Mouse (Mus musculus): Measurements from ENCODE around the gene Prdm2. TPM values are rescaled to one million over a fixed set of nuclear protein-coding genes. Genes with fewer than 3 reads are reported as not detected.

Prdm2 gene
- total and polyA plus RNA-seq, 3 experiments = 4.3 to 13.5 TPM; not detected in 1

- Histone ChIP-seq H3K36me3 (ENCODE audit: control insufficient read depth in 1 of 2, insufficient read depth in 2 of 2, low read length in 2 of 2) (peaks cover 3 to 6% of the 10 kb centered on the region in 2 experiments), H3K9me3 (replicated peaks; ENCODE audit: insufficient read depth, low read length) (no peaks in the 10 kb centered on the region), H3K4me3 (ENCODE audit: control insufficient read depth in 1 of 2, insufficient read depth in 1 of 2, low read depth in 2 of 2, low read length in 2 of 2) (no peak overlapping the region), H3K27ac (ENCODE audit: control insufficient read depth, low read depth, low read length) (no peak overlapping the region), H3K79me2 (ENCODE audit: control insufficient read depth, insufficient read depth, low read length, poor library complexity) (peaks cover 49% of the 10 kb centered on the region), H3K9ac (ENCODE audit: control insufficient read depth, low read depth, low read length, poor library complexity, severe bottlenecking) (no peak overlapping the region), H3K4me1 (ENCODE audit: control insufficient read depth in 1 of 2, insufficient read depth in 2 of 2, low read length in 2 of 2) (peaks cover 2 to 6% of the 10 kb centered on the region in 2 experiments), H3K27me3 (ENCODE audit: control insufficient read depth in 1 of 2, insufficient read depth in 2 of 2, low read length in 2 of 2) (no peaks in the 10 kb centered on the region)
- TF ChIP-seq CHD2 (IDR thresholded peaks at IDR 0.05; ENCODE audit: low read length) (no peak), CHD1 (IDR thresholded peaks at IDR 0.05; ENCODE audit: low read depth, low read length) (no peak), MXI1 (IDR thresholded peaks at IDR 0.05; ENCODE audit: low read depth, low read length) (no peak), POLR2A (IDR thresholded peaks at IDR 0.05; ENCODE audit: control insufficient read depth in 1 of 2, insufficient read depth in 1 of 2, low read depth in 1 of 2, low read length in 2 of 2, poor library complexity in 1 of 2) (no peak), ZC3H11A (IDR thresholded peaks at IDR 0.05; ENCODE audit: low read depth, low read length) (no peak), BHLHE40 (IDR thresholded peaks at IDR 0.05; ENCODE audit: borderline replicate concordance, low read depth, low read length) (no peak), USF2 (IDR thresholded peaks at IDR 0.05; ENCODE audit: borderline replicate concordance in 1 of 2, insufficient read depth in 1 of 2, low read depth in 1 of 2, low read length in 2 of 2) (no peak), SIN3A (IDR thresholded peaks at IDR 0.05; ENCODE audit: low read length) (no peak), GATA1 (IDR thresholded peaks at IDR 0.05; ENCODE audit: low read depth, low read length) (no peak), POLR2AphosphoS5 (IDR thresholded peaks at IDR 0.05; ENCODE audit: borderline replicate concordance, low read depth, low read length) (no peak), RCOR1 (IDR thresholded peaks at IDR 0.05; ENCODE audit: low read depth, low read length) (no peak), KAT2A (conservative IDR thresholded peaks at IDR 0.05; ENCODE audit: low read depth, low read length) (no peak), MAFK (IDR thresholded peaks at IDR 0.05; ENCODE audit: borderline replicate concordance, low read depth, low read length) (no peak), ZNF384 (IDR thresholded peaks at IDR 0.05; ENCODE audit: low read depth, low read length) (no peak), MAZ (IDR thresholded peaks at IDR 0.05; ENCODE audit: low read depth, low read length) (no peak), CTCF (IDR thresholded peaks at IDR 0.05 in 2 of 3, conservative IDR thresholded peaks at IDR 0.05 in 1 of 3; ENCODE audit: control insufficient read depth in 1 of 3, insufficient read depth in 1 of 3, low read depth in 2 of 3, low read length in 3 of 3, poor library complexity in 1 of 3, severe bottlenecking in 1 of 3) (no peak), HCFC1 (IDR thresholded peaks at IDR 0.05; ENCODE audit: low read depth, low read length) (no peak), USF1 (IDR thresholded peaks at IDR 0.05; ENCODE audit: low read depth, low read length) (no peak), ELF1 (IDR thresholded peaks at IDR 0.05; ENCODE audit: low read depth, low read length) (no peak), MYC (IDR thresholded peaks at IDR 0.05; ENCODE audit: low read depth, low read length) (no peak)
- no peak for DNase-seq (ENCODE audit: low read depth, low spot score)
Observed at GRCm38 (mm10) chr4:143155036-143155435, 57.8 kb downstream of the Prdm2 start.

- no peak overlapping the region for H3K9ac ChIP-seq (ENCODE audit: control insufficient read depth, low read depth, low read length, poor library complexity, severe bottlenecking)
- H3K79me2 ChIP-seq (ENCODE audit: control insufficient read depth, insufficient read depth, low read length, poor library complexity) = peaks cover 50% of the 10 kb centered on the region
- H3K27ac ChIP-seq (ENCODE audit: control insufficient read depth, low read depth, low read length) = no peak overlapping the region
- H3K4me1 ChIP-seq (ENCODE audit: control insufficient read depth in 1 of 2, insufficient read depth in 2 of 2, low read length in 2 of 2) = peaks cover 0 to 4% of the 10 kb centered on the region in 2 experiments; a peak in 3 of 4 replicates
- H3K9me3 ChIP-seq (replicated peaks; ENCODE audit: insufficient read depth, low read length) = no peaks in the 10 kb centered on the region
- DNase-seq (ENCODE audit: low read depth, low spot score) = no peak
- H3K27me3 ChIP-seq (ENCODE audit: control insufficient read depth in 1 of 2, insufficient read depth in 2 of 2, low read length in 2 of 2) = no peaks in the 10 kb centered on the region
- H3K4me3 ChIP-seq (ENCODE audit: control insufficient read depth in 1 of 2, insufficient read depth in 1 of 2, low read depth in 2 of 2, low read length in 2 of 2) = no peak overlapping the region
- peaks cover 3 to 5% of the 10 kb centered on the region in 2 experiments for H3K36me3 ChIP-seq (ENCODE audit: control insufficient read depth in 1 of 2, insufficient read depth in 2 of 2, low read length in 2 of 2)
- no peak for TF ChIP-seq TBP (IDR thresholded peaks at IDR 0.05; ENCODE audit: low read depth, low read length)
- no peak for TF ChIP-seq HCFC1 (IDR thresholded peaks at IDR 0.05; ENCODE audit: low read depth, low read length)
- TF ChIP-seq E2F4 (IDR thresholded peaks at IDR 0.05; ENCODE audit: borderline replicate concordance, low read depth, low read length) = no peak
- no peak for TF ChIP-seq EP300 (IDR thresholded peaks at IDR 0.05; ENCODE audit: low read depth in 1 of 2, low read length in 2 of 2)
- TF ChIP-seq UBTF (IDR thresholded peaks at IDR 0.05; ENCODE audit: borderline replicate concordance, insufficient read depth, low read depth, low read length) = no peak
- TF ChIP-seq MAZ (IDR thresholded peaks at IDR 0.05; ENCODE audit: low read depth, low read length) = no peak
- TF ChIP-seq CTCF (IDR thresholded peaks at IDR 0.05 in 2 of 3, conservative IDR thresholded peaks at IDR 0.05 in 1 of 3; ENCODE audit: control insufficient read depth in 1 of 3, insufficient read depth in 1 of 3, low read depth in 2 of 3, low read length in 3 of 3, poor library complexity in 1 of 3, severe bottlenecking in 1 of 3) = no peak
- TF ChIP-seq USF2 (IDR thresholded peaks at IDR 0.05; ENCODE audit: borderline replicate concordance in 1 of 2, insufficient read depth in 1 of 2, low read depth in 1 of 2, low read length in 2 of 2) = no peak
- TF ChIP-seq RAD21 (IDR thresholded peaks at IDR 0.05; ENCODE audit: low read depth, low read length) = no peak
- TF ChIP-seq ZNF384 (IDR thresholded peaks at IDR 0.05; ENCODE audit: low read depth, low read length) = no peak
Observed at GRCm38 (mm10) chr4:143154571-143154970, 58.2 kb downstream of the Prdm2 start.

Measured in MEL (cell line).